Mouse (Mus musculus) layer of hippocampus, postnatal 10 days (tissue): Measurements from ENCODE around the gene Metap2. TPM values are rescaled to one million over a fixed set of nuclear protein-coding genes. Genes with fewer than 3 reads are reported as not detected.
"Not testable (repeated sequence)": the region's sequence is repeated elsewhere in the genome, so short reads cannot be mapped to it uniquely, and the experiment has no call there.

Source experiments
- DNase-seq, 2 experiments: peaks; one replicate each; pipeline ENCODE4 v3.0.0; 2021; ENCODE audit warnings: low spot score in 2 of 2
- total RNA-seq, 2 experiments: library from RNA; stranded (reverse); gene quantifications; 2 replicates each; pipeline ENCODE4 v1.2.3; 2021

Gene Metap2
- total RNA-seq, 2 experiments from 2014 or later: 142 to 150 TPM

GRCm38 (mm10) chr10:93868401-93868800 is 28.5 kb downstream of the Metap2 start:
- DNase-seq: no peak

GRCm38 (mm10) chr10:93856095-93856494 is 40.8 kb downstream of the Metap2 start:
- no peak for DNase-seq

DNA sequence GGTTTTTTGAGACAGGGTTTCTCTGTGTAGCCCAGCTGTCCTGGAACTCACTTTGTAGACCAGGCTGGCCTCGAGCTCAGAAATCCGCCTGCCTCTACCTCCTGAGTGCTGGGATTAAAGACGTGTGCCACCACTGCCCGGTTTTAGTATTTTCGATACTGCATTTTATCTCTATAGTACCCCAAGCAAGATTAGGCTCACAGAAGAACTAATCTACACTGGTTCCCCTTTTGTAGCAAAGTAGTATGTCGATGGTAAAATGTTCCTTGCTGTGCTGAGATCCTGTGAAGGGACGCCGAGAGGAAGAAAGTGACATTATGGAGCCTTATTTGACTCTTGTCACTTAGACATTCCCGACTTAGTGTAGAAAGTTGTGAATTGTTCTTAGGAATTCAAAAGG is 41.8 kb downstream of the Metap2 start:
- no peak for DNase-seq

DNA sequence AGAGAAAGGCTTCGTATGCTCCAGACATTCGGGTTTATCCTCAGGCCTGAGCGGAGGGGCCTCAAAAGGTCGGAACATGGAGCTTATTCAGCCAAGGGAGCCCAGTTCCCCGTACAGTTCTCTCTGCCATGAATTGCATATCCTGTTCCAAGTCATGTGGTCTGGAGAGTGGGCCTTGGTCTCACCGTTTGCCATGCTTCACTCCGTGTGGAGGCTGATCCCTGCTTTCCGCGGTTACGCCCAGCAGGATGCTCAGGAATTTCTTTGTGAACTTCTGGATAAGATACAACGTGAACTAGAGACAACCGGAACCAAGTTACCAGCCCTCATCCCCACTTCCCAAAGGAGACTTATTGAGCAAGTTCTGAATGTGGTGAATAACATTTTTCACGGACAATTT is 50.2 kb downstream of the Metap2 start:
- DNase-seq: no peak

- not testable (repeated sequence) for DNase-seq
Observed at GRCm38 (mm10) chr10:93835115-93835514, 61.8 kb downstream of the Metap2 start.

GRCm38 (mm10) chr10:93834394-93834745 is 62.5 kb downstream of the Metap2 start:
- no peak for DNase-seq

DNA sequence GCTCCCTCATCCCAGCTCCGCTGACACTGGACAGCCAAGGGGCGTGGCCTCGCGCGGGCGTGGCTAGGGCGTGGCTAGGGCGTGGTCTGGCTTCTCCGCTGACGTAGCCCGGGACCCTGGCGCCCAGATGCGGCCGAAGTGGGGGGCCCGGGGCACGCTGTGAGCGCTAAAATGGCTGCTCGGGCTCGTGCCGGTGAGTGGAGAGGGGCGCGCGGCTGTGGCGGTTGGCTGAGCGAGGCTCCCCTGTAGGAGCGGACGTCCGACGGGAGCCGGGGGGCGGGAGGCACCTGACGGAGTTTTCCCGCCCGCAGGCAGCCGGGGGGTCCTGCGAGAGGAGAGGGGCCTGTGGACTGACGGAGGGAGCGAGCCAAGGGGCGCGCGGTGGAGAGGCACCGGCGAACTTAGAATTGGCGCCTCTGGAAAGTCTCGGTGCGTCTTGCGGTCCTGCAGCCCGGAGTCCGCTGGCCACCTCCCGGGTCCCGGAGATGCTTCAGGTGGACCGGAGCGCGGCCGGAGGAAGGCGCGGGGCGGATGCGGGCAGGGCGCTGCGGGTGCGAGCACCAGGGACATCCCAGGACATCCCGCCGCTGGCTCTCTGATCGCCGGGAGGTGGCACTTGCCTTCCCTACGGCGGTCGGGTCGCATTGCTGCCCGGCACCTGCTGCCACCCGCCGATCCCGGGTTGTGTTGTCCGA is 63.0 kb downstream of the Metap2 start:
- peak; percentile 26 to 40 for DNase-seq

DNA sequence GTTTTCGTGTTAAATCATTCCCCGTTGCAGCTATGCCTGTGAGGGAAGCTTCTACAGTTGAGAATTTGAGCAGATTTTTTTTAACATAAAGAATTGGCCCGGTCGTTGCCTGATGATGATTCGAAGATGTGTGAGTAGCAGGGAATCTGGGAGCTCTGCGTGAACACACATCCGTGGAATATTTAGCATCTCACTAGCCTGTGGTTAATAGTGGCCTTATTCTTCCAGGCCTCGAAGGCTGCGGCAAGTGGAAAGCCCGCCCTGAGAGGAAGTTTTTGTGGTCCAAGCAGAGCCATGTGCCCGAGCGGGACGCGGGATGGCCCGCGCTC is 63.6 kb downstream of the Metap2 start:
- no peak for DNase-seq

- no peak for DNase-seq
Observed at GRCm38 (mm10) chr10:93832811-93833210, 64.1 kb downstream of the Metap2 start.

DNA sequence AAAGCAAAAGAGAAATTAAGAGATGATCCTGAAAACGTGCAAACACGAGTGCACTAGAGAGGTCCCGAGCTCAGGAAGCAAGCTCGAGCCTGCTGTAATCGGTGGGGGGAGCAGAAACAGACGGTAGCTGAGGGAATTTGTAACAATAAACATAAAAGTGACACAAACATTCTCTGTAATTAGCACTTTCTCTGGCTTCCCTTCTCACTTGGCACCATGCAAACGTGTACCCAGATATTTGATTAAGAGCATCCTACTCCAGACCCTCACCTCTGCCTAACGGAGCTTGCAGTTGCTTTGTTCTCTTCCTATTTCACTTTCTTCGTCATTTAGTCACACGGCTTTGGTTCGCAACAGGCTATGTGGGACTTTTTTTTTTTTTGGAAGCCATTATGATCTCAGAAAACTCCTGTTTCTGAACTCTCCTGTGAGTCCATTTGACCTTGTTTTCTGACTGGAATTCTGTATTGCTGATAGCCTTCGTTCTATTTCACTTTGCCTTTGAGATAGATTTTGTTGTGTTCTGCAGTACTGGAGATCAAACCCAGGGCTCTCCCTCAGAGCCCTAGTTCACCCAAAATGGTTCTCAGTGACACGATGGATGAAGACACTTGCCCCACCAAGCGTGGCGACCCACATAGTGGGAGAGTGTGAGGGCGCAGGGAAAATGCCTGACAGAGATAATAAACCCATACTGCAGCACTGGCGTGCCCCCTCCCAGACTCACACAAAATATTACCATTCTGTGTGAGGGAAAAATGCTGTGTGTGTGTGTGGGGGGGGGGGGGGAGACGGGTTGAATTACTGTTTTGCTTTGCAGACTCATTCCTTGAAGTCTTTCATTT is 64.9 kb downstream of the Metap2 start:
- DNase-seq: no peak

DNA sequence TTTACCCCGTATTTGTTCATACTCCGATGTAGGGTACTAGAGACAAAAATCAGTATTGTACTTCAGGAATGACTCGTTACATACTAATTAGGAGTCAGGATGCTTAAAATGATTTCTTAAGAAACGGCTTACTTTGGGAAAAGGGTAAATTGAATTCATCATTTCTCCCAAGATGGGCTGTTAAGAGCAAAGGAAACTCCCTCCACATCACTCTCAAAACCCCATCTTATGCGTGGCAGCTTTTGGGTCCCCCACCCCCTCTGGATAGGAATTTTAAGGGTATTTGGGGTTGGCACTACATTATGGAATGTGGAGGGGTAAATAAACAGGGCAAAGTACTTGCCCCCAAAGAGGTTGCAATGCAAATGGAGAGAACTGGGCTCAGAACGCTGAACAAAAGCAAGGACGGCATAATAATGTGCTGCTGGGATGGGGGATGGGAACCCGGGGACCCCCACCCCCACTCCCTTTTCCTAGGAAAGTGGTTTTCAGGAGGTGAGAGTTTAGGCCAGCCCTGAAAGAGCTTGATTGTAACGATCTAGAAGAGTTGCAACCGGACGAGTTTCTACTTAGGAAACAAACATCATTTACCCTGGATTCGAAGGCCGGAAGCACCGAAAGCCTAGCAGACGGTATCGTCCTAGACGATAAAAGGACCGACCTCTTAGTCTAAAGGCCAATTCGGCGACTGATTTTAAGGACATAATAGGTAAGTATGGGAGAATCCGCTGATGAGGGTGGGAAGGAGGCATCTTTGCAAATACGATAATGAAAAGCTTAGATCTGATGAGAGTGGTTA is 65.8 kb downstream of the Metap2 start, which contains the start of gene Usp44:
Gene Usp44, plus strand, starts transcription at position 625 of the 799 bp plus-strand sequence.
- no peak for DNase-seq

DNA sequence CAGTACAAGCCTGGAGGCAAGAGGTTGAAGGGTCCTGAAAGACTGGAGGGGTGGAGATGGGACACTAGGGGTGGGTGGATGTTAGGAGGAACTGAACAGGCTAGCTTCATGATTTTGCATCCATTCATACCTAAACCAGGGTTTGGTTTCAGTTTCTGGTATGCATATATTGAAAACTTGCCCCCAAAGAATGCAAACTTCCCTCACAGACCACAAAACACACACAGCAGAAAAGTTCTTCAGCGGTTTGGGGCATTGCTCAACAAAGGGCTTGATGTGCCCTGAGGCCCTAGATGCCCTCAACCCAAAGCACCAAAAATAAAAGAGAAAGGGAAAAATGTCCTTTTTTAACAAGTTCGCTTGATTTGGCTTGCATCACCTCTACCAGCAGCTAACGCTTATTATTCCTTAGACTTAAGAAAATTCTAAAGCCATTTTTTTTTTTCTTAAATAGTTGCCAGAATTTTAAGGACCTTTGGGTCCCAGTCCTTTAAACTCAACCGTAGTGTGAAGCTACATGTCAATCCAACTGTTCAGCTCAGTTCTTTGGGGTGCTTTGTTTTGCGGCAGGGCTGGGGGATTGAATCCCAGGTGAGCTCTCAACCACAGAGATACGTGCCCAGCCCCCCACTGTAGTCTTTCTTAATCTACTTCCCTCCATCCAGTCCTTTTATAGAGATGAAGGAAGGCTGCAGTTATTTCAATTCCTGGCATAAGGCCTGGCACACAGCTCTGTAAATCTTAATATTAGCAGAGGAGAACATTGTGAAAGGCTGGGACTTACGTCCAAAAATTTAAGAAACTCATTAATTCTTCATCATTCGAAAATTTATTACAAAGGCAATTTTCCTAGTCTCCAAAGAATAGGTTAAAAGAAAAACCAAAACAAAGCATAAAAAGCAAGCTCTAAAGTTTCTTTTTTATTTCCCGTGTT is 66.7 kb downstream of the Metap2 start:
- no peak for DNase-seq

DNA sequence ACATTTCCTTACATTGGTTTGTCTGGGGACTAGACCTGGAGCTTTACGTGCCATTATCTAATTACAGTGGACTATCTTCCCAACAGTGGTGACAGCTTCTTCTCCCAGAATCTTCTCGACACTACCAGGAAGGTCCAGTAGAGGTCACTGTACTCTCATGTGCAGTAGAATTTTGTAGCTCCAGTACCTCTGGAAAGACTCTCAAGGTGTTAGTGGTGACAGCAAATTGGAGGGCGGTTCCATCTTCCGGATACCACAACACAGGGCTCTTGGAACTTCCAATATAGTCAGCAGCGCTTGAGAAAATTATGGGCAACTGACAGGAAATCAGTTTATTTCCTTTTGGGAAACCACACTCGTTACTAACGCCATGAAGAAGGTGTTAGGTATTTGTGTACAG is 78.2 kb downstream of the Metap2 start:
- DNase-seq: peak; percentile 74 to 77

- peak; percentile 14 to 25 for DNase-seq
Observed at GRCm38 (mm10) chr10:93813755-93814154, 83.1 kb downstream of the Metap2 start.

DNA sequence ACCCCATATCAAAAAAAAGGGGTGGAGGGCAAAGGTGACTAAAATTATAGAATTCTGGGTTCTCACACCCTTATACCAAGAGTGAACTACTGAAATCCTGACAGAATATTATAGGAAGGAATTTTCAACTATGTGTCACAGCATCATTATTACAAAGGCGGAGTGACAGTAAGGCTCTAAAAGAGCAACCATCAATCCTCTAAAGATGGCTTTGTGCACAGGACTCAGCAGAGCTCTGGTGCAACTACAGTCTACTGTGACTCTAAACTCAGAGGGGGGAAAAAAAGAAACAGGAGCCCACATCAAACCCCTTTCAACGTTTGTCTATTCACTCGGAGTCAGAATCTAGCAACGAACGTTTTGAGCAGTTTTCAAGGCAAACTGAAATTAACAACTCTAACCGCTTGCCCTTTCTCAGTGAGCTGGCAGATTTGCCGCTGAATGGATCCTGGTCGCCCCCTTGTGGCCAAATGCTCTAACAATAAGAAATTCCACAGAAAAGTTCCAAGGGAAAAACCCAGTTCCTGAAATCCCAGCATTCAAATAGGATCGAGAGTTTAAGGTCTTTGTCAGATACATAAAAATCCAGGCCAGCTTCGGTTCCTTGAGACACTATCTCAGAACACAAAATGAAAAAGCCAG is 84.0 kb downstream of the Metap2 start:
- DNase-seq: peak; percentile 89 to 91

DNA sequence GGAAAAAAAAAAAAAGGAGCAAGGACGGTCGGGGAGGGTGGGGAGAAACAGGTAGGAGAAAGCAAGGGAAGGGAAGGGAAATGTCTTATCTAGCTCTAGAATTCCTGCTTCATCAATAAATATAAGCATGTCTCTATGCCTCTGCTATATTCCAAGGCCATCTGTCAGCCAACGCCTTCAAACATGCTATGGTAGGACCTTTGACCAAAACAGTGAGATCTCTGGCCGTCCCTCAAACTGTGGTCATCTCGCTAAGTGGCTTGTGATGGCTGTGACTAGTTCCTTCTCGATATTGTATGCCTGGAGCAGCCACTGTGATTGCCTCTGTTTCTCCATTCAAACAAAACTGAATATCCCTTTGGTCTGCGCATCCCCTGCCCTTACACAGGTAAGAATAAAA is 84.8 kb downstream of the Metap2 start:
- DNase-seq: no peak

DNA sequence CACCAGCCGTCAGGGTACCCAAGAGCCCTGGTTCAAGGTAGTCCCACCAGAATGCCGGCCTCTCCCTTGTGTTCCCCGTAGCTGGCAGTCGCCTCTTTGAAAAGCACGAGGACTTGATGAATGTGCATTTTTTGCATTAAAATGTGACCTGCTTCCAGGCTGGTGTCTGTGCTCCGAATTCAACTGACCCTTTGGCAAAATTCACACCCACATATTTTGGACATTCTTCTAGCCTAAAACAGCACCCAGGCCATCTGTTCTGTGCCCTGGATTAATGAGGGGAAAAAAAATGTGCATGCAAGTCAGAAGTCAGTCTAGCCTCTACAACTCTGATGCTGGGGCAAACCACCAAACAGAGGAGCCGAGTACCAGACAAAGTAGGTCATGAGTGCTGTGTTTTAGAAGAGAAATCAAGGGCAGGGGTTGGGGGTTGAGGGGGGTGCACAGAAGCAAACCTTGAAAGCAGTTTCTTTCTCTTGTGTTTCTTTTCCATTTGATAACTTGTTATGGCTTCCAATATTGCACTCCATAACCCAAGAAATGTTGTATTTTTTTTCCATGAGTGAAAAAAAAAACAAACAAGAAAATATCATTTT is 86.2 kb downstream of the Metap2 start:
- no peak for DNase-seq

DNA sequence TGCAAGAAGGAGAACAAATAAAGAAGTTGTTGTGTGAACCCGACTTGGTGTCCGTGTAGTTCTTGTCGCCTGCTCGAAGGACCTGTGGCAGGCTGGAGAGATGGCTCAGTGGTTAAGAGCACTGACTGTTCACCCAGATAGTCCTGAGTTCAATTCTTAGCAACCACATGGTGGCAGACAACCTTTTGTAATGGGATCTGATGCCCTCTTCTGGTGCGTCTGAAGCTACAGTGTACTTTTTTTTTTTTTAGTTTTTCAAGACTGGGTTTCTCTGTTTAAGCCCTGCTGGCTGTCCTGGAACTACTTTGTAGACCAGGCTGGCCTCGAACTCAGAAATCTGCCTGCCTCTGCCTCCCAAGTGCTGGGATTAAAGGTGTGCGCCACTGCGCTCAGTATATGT is 87.5 kb downstream of the Metap2 start:
- DNase-seq: not testable (repeated sequence)
